Mouse (Mus musculus) lung, embryonic 14.5 days (tissue): Measurements from ENCODE around the gene Sesn2. TPM values are rescaled to one million over a fixed set of nuclear protein-coding genes. Genes with fewer than 3 reads are reported as not detected.
A peak's percentile ranks its signal among the peaks of the same experiment; 100 is the strongest.
"Not testable (repeated sequence)": the region's sequence is repeated elsewhere in the genome, so short reads cannot be mapped to it uniquely, and the experiment has no call there.

Experiments
- ATAC-seq: fragments of 200-750 bp; cut with Nextera tagmentation; 2 replicates; pipeline ENCODE4 v1.8.0; 2017; ENCODE audit warnings: mild to moderate bottlenecking, moderate TSS enrichment, moderate library complexity; ENCODE audit not compliant: insufficient read depth
- DNase-seq: peaks from one replicate; pipeline ENCODE4 v3.0.0-alpha.2; 2015
- H3K27ac ChIP-seq: fragments of 300-500 bp; sonication (generic); 2 replicates; pipeline ENCODE4 v1.5.1; 2014; ENCODE audit warnings: low read depth, mild to moderate bottlenecking, moderate library complexity
- H3K27me3 ChIP-seq: fragments of 300-500 bp; sonication (generic); 2 replicates; pipeline ENCODE4 v1.6.1; 2014; ENCODE audit warnings: low read length, control low read depth; ENCODE audit not compliant: insufficient read depth
- H3K36me3 ChIP-seq: fragments of 300-500 bp; sonication (generic); 2 replicates; pipeline ENCODE4 v1.6.1; 2014; ENCODE audit warnings: control low read depth; ENCODE audit not compliant: insufficient read depth
- H3K4me1 ChIP-seq: fragments of 300-500 bp; sonication (generic); 2 replicates; pipeline ENCODE4 v1.6.1; 2014; ENCODE audit warnings: antibody characterized with exemption, control low read depth; ENCODE audit not compliant: insufficient read depth
- H3K4me2 ChIP-seq: fragments of 300-500 bp; sonication (generic); 2 replicates; pipeline ENCODE4 v1.6.1; 2014; ENCODE audit warnings: mild to moderate bottlenecking
- H3K4me3 ChIP-seq: fragments of 300-500 bp; sonication (generic); 2 replicates; pipeline ENCODE4 v1.5.1; 2014; ENCODE audit warnings: low read depth, low read length
- H3K9ac ChIP-seq: fragments of 300-500 bp; sonication (generic); 2 replicates; pipeline ENCODE4 v1.6.1; 2014
- H3K9me3 ChIP-seq: fragments of 300-500 bp; sonication (generic); 2 replicates; pipeline ENCODE4 v1.6.1; 2016; ENCODE audit warnings: low read depth, low read length, control low read depth
- CTCF ChIP-seq: IDR thresholded peaks from 2 replicates; pipeline ENCODE4 v1.5.1; 2016; ENCODE audit warnings: antibody characterized with exemption, low read depth
- WGBS: fragments of 180-500 bp; shearing (Covaris S2); extraction: QIAGEN DNeasy Blood & Tissue Kit; methylation state at CpG from one replicate; pipeline ENCODE4 v1.1.7; 2014; 5-methylcytosine and 5-hydroxymethylcytosine counted together
- polyA plus RNA-seq: library from polyadenylated mRNA; unstranded; fragments of >200 nt; fragmentation: Nextera tagmentation; extraction: Ambion mirVana; gene quantifications from 2 replicates; pipeline ENCODE4 v1.2.1, GENCODE M21; 2014

The Sesn2 gene
- polyA plus RNA-seq, 1 experiment from 2014 or later: 8.6 TPM

DNA sequence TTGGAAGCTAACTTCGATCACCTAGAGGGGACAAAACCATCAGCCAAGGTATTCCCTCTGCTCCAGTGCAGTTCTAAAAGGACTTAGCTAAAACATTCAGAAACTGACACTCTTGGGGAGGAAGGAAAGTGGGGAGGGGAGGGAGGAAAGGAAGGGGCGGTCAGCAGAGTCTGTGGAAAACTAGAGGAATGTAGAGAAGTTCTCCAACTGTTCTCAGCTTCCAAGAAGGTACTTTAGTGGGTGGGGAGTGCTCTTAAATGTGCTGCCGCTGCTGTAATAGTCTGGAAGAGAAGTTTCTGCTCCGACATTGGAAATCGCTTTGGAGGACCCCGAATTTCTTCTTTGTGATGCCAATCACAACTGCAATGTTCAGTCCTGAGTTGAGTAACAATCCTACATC is 21.3 kb downstream of the Sesn2 start:
- DNase-seq (no peak), ATAC-seq (no peak)
- H3K4me2 ChIP-seq: no peak overlapping the region

DNA sequence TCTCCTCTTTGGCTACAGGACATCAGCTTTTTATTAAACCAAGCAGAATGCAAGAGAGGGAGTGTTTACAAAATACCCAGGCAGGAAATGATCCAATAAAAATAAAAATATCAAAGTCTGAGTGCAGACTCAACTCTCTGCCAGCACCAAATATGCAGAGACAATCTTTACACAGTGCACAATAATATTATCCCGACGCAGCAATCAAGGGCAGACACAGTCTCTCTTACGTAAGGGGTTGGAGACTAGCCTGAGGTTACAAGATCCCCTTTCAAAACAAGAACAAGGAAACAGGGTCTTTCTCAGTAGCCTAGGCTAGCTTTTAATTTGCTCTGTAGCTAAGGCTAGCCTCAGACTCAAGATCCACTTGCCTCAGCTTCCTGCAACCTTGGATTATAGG is 21.8 kb downstream of the Sesn2 start:
- ATAC-seq: no peak

More for the DNA sequence above, 21.3 kb downstream of the Sesn2 start:
- Histone ChIP-seq H3K4me3 (no peak overlapping the region), H3K9me3 (no peaks in the 10 kb centered on the region), H3K27ac (no peak overlapping the region), H3K9ac (no peak overlapping the region), H3K4me1 (no peaks in the 10 kb centered on the region), H3K27me3 (no peaks in the 10 kb centered on the region), H3K36me3 (peaks cover 7% of the 10 kb centered on the region; the same call in 1 of the 2 replicates)
- 62% methylated on average over 6 of the region's 6 CpGs for WGBS
- TF ChIP-seq CTCF: no peak

DNA sequence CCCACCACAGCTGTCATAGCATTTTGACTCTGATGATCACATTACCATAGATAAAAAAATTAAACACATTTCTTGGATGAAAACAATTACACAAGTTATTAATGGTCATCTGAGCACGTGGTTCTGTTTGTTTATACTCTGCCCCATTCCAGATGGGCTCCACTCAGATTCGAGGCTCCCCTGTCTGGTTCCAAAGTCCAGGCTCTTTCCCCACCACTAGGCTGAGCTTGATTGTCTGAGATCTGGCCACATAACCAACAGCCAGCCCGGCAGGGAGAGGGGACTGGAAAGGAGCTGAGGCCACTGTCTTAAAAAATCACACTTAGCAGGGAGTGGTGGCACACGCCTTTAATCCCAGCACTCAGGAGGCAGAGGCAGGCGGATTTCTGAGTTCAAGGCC is 25.5 kb downstream of the Sesn2 start:
- Histone ChIP-seq H3K27me3 (no peaks in the 10 kb centered on the region), H3K9ac (no peak overlapping the region), H3K36me3 (no peaks in the 10 kb centered on the region), H3K4me1 (no peaks in the 10 kb centered on the region), H3K27ac (no peak overlapping the region), H3K9me3 (no peaks in the 10 kb centered on the region), H3K4me2 (no peak overlapping the region), H3K4me3 (no peak overlapping the region)
- 53% methylated on average over 5 of the region's 5 CpGs for WGBS
- ATAC-seq: no peak
- TF ChIP-seq CTCF: no peak
- no peak for DNase-seq

More for the DNA sequence above, 21.8 kb downstream of the Sesn2 start:
- Histone ChIP-seq H3K4me1 (no peaks in the 10 kb centered on the region), H3K27me3 (no peaks in the 10 kb centered on the region), H3K4me2 (no peak overlapping the region), H3K27ac (no peak overlapping the region), H3K36me3 (peaks cover 6% of the 10 kb centered on the region; the same call in 1 of the 2 replicates), H3K4me3 (no peak overlapping the region), H3K9ac (no peak overlapping the region), H3K9me3 (no peaks in the 10 kb centered on the region)
- TF ChIP-seq CTCF: no peak
- DNase-seq: peak; percentile 6
- WGBS: 75% methylated on average over 3 of the region's 3 CpGs

DNA sequence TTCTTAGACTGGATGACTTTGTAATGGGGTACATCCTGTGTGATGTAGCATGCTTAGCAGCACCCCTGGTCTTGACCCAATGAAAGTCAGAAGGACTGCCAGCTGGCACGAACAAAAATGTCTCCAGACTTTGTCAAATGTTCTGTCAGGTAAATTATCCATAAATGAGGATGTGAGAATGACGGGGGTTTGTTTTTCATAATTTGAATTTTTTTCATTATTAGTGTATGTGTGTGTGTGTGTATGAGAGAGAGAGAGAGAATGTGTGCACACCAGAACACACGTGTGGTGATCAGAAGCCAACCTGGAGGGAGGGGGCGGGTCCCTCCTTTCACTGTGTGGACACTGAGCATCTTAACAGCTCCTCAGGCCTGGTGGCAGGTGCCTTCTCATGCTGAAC is 26.1 kb downstream of the Sesn2 start:
- Histone ChIP-seq H3K4me2 (no peak overlapping the region), H3K9me3 (no peaks in the 10 kb centered on the region), H3K9ac (no peak overlapping the region), H3K36me3 (no peaks in the 10 kb centered on the region), H3K4me1 (no peaks in the 10 kb centered on the region), H3K4me3 (no peak overlapping the region), H3K27me3 (no peaks in the 10 kb centered on the region), H3K27ac (no peak overlapping the region)
- ATAC-seq (no peak), DNase-seq (no peak)
- TF ChIP-seq CTCF: no peak
- 68% methylated on average over 4 of the region's 4 CpGs for WGBS

DNA sequence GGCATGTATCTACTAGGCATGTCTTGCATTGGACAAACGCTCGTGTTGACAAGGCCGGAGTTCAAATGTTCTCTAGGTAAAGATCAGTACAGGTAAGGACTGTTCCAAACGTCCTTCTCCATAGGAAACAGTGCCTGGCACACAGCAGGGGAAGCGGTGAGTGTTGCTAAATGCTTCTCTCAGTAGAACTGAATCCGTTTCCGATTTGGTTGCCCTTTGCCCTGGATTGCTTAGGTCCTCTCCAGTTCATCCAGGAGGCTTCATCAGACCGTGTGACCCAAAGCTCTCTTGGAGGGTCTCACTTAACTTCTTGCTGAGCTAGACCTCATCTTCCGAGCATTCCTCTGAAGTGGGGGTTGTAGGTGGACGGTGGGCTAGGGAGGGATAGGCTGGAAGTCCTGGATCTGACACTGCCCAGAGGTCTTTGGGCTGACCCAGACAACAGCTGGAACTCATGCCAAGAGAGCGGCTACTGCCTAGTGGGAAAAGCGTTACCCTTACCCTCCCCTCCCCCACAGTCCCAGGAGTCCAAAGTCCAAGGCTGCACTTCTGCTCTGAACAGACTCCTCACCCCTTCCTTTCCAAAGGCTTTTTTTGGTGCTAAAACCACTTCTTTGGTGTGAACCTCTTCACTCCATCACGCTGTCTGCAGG is 27.2 kb downstream of the Sesn2 start:
- Histone ChIP-seq H3K36me3 (no peaks in the 10 kb centered on the region), H3K9me3 (no peaks in the 10 kb centered on the region), H3K4me1 (no peaks in the 10 kb centered on the region), H3K27me3 (no peaks in the 10 kb centered on the region), H3K9ac (no peak overlapping the region), H3K4me3 (no peak overlapping the region), H3K4me2 (no peak overlapping the region), H3K27ac (no peak overlapping the region)
- 67% methylated on average over 13 of the region's 13 CpGs for WGBS
- TF ChIP-seq CTCF: no peak
- ATAC-seq (no peak), DNase-seq (no peak)

DNA sequence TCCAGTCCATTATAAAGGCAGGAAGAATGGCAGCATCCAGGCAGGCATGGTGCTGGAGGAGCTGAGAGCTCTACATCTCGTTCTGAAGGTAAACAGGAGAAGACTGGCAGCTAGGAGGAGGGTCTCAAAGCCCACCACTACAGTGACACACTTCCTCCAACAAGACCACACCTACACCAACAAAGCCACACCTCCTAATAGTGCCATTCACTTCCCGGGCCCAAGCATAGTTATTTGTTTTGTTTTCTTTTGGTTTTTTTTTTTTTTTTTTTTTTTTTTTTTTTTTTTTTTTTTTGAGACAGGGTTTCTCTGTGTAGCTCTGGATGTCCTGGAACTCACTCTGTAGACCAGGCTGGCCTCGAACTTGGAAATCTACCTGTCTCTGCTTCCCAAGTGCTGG is 28.2 kb downstream of the Sesn2 start:
- H3K27ac ChIP-seq, H3K4me3 ChIP-seq, H3K4me1 ChIP-seq, ATAC-seq, H3K9ac ChIP-seq, H3K9me3 ChIP-seq, H3K27me3 ChIP-seq, H3K36me3 ChIP-seq, H3K4me2 ChIP-seq, DNase-seq: not testable (repeated sequence)
- WGBS: 53% methylated on average over 3 of the region's 3 CpGs

DNA sequence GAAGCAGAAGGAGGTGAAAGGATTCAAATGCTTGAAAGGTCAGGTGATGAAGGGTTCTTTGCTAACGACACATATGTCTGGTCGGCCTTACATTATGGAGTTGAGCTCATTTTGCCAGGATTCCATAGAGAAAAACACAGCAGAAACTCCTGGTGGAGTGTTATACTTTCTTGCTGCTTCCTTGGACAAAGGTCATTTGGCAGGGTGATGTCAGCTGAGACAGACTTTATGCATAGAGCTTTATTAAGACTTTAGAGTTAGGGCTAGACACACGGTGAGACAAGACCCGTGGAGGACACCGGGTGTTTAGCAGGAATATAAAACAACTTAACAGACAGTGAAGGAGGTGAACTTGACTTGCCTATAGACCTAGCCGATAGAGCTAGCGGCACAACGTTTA is 32.5 kb downstream of the Sesn2 start:
- DNase-seq: no peak

More for the DNA sequence above, 32.5 kb downstream of the Sesn2 start:
- WGBS: 85% methylated on average over 8 of the region's 8 CpGs
- Histone ChIP-seq H3K27me3 (no peaks in the 10 kb centered on the region), H3K36me3 (no peaks in the 10 kb centered on the region), H3K9ac (no peak overlapping the region), H3K9me3 (no peaks in the 10 kb centered on the region), H3K4me1 (no peaks in the 10 kb centered on the region), H3K4me3 (no peak overlapping the region), H3K27ac (no peak overlapping the region), H3K4me2 (no peak overlapping the region)
- no peak for TF ChIP-seq CTCF
- ATAC-seq: no peak
